Mouse (Mus musculus) kidney, adult 9 months (tissue): ENCODE measurements around the gene Cgnl1.

Experiments used
- DNase-seq: peaks from one replicate; pipeline ENCODE4 v3.0.0; 2022

The Cgnl1 gene

GRCm38 (mm10) chr9:71766306-71766705, 5.1 kb downstream of the Cgnl1 start:
- DNase-seq, result peak; percentile 43

GRCm38 (mm10) chr9:71764551-71764950, 6.9 kb downstream of the Cgnl1 start:
- no peak for DNase-seq

GRCm38 (mm10) chr9:71763273-71763672, 8.1 kb downstream of the Cgnl1 start:
- no peak for DNase-seq

GRCm38 (mm10) chr9:71761663-71762062, 9.7 kb downstream of the Cgnl1 start:
- no peak for DNase-seq

GRCm38 (mm10) chr9:71760518-71761141, 10.8 kb downstream of the Cgnl1 start:
- DNase-seq, result no peak

GRCm38 (mm10) chr9:71759893-71760292, 11.5 kb downstream of the Cgnl1 start:
- peak; percentile 61 for DNase-seq

- DNase-seq, result no peak
Observed at GRCm38 (mm10) chr9:71757386-71757785, 14.0 kb downstream of the Cgnl1 start.

GRCm38 (mm10) chr9:71756916-71757315, 14.5 kb downstream of the Cgnl1 start:
- DNase-seq, result peak; percentile 48

GRCm38 (mm10) chr9:71753981-71754380, 17.4 kb downstream of the Cgnl1 start:
- DNase-seq, result no peak

- DNase-seq, result no peak
Observed at GRCm38 (mm10) chr9:71753529-71753928, 17.9 kb downstream of the Cgnl1 start.

GRCm38 (mm10) chr9:71753117-71753516, 18.3 kb downstream of the Cgnl1 start:
- DNase-seq, result no peak

GRCm38 (mm10) chr9:71750015-71750672, 21.3 kb downstream of the Cgnl1 start:
- peak; percentile 61 for DNase-seq

- no peak for DNase-seq
Observed at GRCm38 (mm10) chr9:71746405-71746804, 25.0 kb downstream of the Cgnl1 start.

- DNase-seq, result peak; percentile 89
Observed at GRCm38 (mm10) chr9:71738081-71738930, 33.1 kb downstream of the Cgnl1 start.

- DNase-seq, result peak; percentile 56
Observed at GRCm38 (mm10) chr9:71737257-71738023, 34.0 kb downstream of the Cgnl1 start.

GRCm38 (mm10) chr9:71735886-71736285, 35.5 kb downstream of the Cgnl1 start:
- peak; percentile 55 for DNase-seq

GRCm38 (mm10) chr9:71733559-71733958, 37.8 kb downstream of the Cgnl1 start:
- no peak for DNase-seq

- DNase-seq, result no peak
Observed at GRCm38 (mm10) chr9:71728822-71729311, 42.5 kb downstream of the Cgnl1 start.

GRCm38 (mm10) chr9:71727233-71727632, 44.2 kb downstream of the Cgnl1 start:
- DNase-seq, result no peak

GRCm38 (mm10) chr9:71726121-71726520, 45.3 kb downstream of the Cgnl1 start:
- DNase-seq, result peak; percentile 96

- no peak for DNase-seq
Observed at GRCm38 (mm10) chr9:71722366-71722765, 49.0 kb downstream of the Cgnl1 start.

- peak; percentile 58 for DNase-seq
Observed at GRCm38 (mm10) chr9:71716995-71717394, 54.4 kb downstream of the Cgnl1 start.

GRCm38 (mm10) chr9:71710776-71711175, 60.6 kb downstream of the Cgnl1 start:
- DNase-seq, result no peak
